Mouse (Mus musculus): ENCODE results near the gene Trpm1. TPM values are rescaled to one million over a fixed set of nuclear protein-coding genes. Genes with fewer than 3 reads are reported as not detected.

Gene Trpm1
- polyA plus RNA-seq, 1 experiment = 2.4 TPM

- Histone ChIP-seq H3K27me3 (ENCODE audit: control insufficient read depth, insufficient read depth, low read length, poor library complexity, severe bottlenecking) (no peaks in the 10 kb centered on the region), H3K36me3 (ENCODE audit: control insufficient read depth, insufficient read depth, low read length, poor library complexity, severe bottlenecking) (no peaks in the 10 kb centered on the region), H3K4me1 (ENCODE audit: control insufficient read depth, insufficient read depth, low read length) (no peaks in the 10 kb centered on the region), H3K27ac (ENCODE audit: insufficient read depth, low read length) (no peak overlapping the region), H3K4me3 (ENCODE audit: low read depth, low read length) (no peak overlapping the region), H3K9me3 (replicated peaks; ENCODE audit: control insufficient read depth, insufficient read depth, low read length, poor library complexity, severe bottlenecking) (no peaks in the 10 kb centered on the region), H3K9ac (ENCODE audit: low read depth, poor library complexity, severe bottlenecking) (no peak overlapping the region)
- TF ChIP-seq POLR2A (IDR thresholded peaks at IDR 0.05; ENCODE audit: insufficient read depth, low read length) (no peak), CTCF (IDR thresholded peaks at IDR 0.05; ENCODE audit: low read depth, low read length) (peak; percentile 35)
These were observed 25.7 kb downstream of the Trpm1 start for GRCm38 (mm10) chr7:64179310-64179709.

GRCm38 (mm10) chr7:64185203-64185931 lies 31.7 kb downstream of the Trpm1 start:
- no peak overlapping the region for H3K9ac ChIP-seq (ENCODE audit: low read depth, poor library complexity, severe bottlenecking)
- no peaks in the 10 kb centered on the region for H3K9me3 ChIP-seq (replicated peaks; ENCODE audit: control insufficient read depth, insufficient read depth, low read length, poor library complexity, severe bottlenecking)
- H3K27me3 ChIP-seq (ENCODE audit: control insufficient read depth, insufficient read depth, low read length, poor library complexity, severe bottlenecking) = no peaks in the 10 kb centered on the region
- no peak overlapping the region for H3K4me3 ChIP-seq (ENCODE audit: low read depth, low read length)
- H3K4me1 ChIP-seq (ENCODE audit: control insufficient read depth, insufficient read depth, low read length) = no peaks in the 10 kb centered on the region
- no peak overlapping the region for H3K27ac ChIP-seq (ENCODE audit: insufficient read depth, low read length)
- TF ChIP-seq POLR2A (IDR thresholded peaks at IDR 0.05; ENCODE audit: insufficient read depth, low read length) (no peak), CTCF (IDR thresholded peaks at IDR 0.05; ENCODE audit: low read depth, low read length) (no peak), EP300 (IDR thresholded peaks at IDR 0.05; ENCODE audit: insufficient read depth, low read depth, low read length) (no peak)
- no peaks in the 10 kb centered on the region for H3K36me3 ChIP-seq (ENCODE audit: control insufficient read depth, insufficient read depth, low read length, poor library complexity, severe bottlenecking)

- Histone ChIP-seq H3K4me3 (ENCODE audit: low read depth, low read length) (no peak overlapping the region), H3K36me3 (ENCODE audit: control insufficient read depth, insufficient read depth, low read length, poor library complexity, severe bottlenecking) (no peaks in the 10 kb centered on the region), H3K4me1 (ENCODE audit: control insufficient read depth, insufficient read depth, low read length) (no peaks in the 10 kb centered on the region), H3K27ac (ENCODE audit: insufficient read depth, low read length) (no peak overlapping the region), H3K27me3 (ENCODE audit: control insufficient read depth, insufficient read depth, low read length, poor library complexity, severe bottlenecking) (no peaks in the 10 kb centered on the region), H3K9ac (ENCODE audit: low read depth, poor library complexity, severe bottlenecking) (no peak overlapping the region), H3K9me3 (replicated peaks; ENCODE audit: control insufficient read depth, insufficient read depth, low read length, poor library complexity, severe bottlenecking) (no peaks in the 10 kb centered on the region)
- no peak for TF ChIP-seq EP300 (IDR thresholded peaks at IDR 0.05; ENCODE audit: insufficient read depth, low read depth, low read length)
- no peak for TF ChIP-seq POLR2A (IDR thresholded peaks at IDR 0.05; ENCODE audit: insufficient read depth, low read length)
These were observed 32.3 kb downstream of the Trpm1 start for GRCm38 (mm10) chr7:64185932-64186312.

GRCm38 (mm10) chr7:64192261-64192943 lies 38.8 kb downstream of the Trpm1 start:
- no peaks in the 10 kb centered on the region for H3K27me3 ChIP-seq (ENCODE audit: control insufficient read depth, insufficient read depth, low read length, poor library complexity, severe bottlenecking)
- no peak overlapping the region for H3K9ac ChIP-seq (ENCODE audit: low read depth, poor library complexity, severe bottlenecking)
- no peaks in the 10 kb centered on the region for H3K36me3 ChIP-seq (ENCODE audit: control insufficient read depth, insufficient read depth, low read length, poor library complexity, severe bottlenecking)
- no peak overlapping the region for H3K27ac ChIP-seq (ENCODE audit: insufficient read depth, low read length)
- no peaks in the 10 kb centered on the region for H3K9me3 ChIP-seq (replicated peaks; ENCODE audit: control insufficient read depth, insufficient read depth, low read length, poor library complexity, severe bottlenecking)
- H3K4me3 ChIP-seq (ENCODE audit: low read depth, low read length) = no peak overlapping the region
- H3K4me1 ChIP-seq (ENCODE audit: control insufficient read depth, insufficient read depth, low read length) = peaks cover 8% of the 10 kb centered on the region
- TF ChIP-seq CTCF (IDR thresholded peaks at IDR 0.05; ENCODE audit: low read depth, low read length) (no peak), EP300 (IDR thresholded peaks at IDR 0.05; ENCODE audit: insufficient read depth, low read depth, low read length) (no peak), POLR2A (IDR thresholded peaks at IDR 0.05; ENCODE audit: insufficient read depth, low read length) (no peak)

GRCm38 (mm10) chr7:64193476-64193875 lies 39.8 kb downstream of the Trpm1 start:
- Histone ChIP-seq H3K4me1 (ENCODE audit: control insufficient read depth, insufficient read depth, low read length) (peaks cover 8% of the 10 kb centered on the region), H3K27me3 (ENCODE audit: control insufficient read depth, insufficient read depth, low read length, poor library complexity, severe bottlenecking) (no peaks in the 10 kb centered on the region), H3K9ac (ENCODE audit: low read depth, poor library complexity, severe bottlenecking) (no peak overlapping the region), H3K36me3 (ENCODE audit: control insufficient read depth, insufficient read depth, low read length, poor library complexity, severe bottlenecking) (no peaks in the 10 kb centered on the region), H3K9me3 (replicated peaks; ENCODE audit: control insufficient read depth, insufficient read depth, low read length, poor library complexity, severe bottlenecking) (no peaks in the 10 kb centered on the region), H3K27ac (ENCODE audit: insufficient read depth, low read length) (no peak overlapping the region), H3K4me3 (ENCODE audit: low read depth, low read length) (no peak overlapping the region)
- TF ChIP-seq CTCF (IDR thresholded peaks at IDR 0.05; ENCODE audit: low read depth, low read length) (no peak), POLR2A (IDR thresholded peaks at IDR 0.05; ENCODE audit: insufficient read depth, low read length) (no peak), EP300 (IDR thresholded peaks at IDR 0.05; ENCODE audit: insufficient read depth, low read depth, low read length) (no peak)

GRCm38 (mm10) chr7:64196114-64196513 lies 42.5 kb downstream of the Trpm1 start:
- Histone ChIP-seq H3K27me3 (ENCODE audit: control insufficient read depth, insufficient read depth, low read length, poor library complexity, severe bottlenecking) (no peaks in the 10 kb centered on the region), H3K4me3 (ENCODE audit: low read depth, low read length) (no peak overlapping the region), H3K27ac (ENCODE audit: insufficient read depth, low read length) (no peak overlapping the region), H3K9me3 (replicated peaks; ENCODE audit: control insufficient read depth, insufficient read depth, low read length, poor library complexity, severe bottlenecking) (no peaks in the 10 kb centered on the region), H3K9ac (ENCODE audit: low read depth, poor library complexity, severe bottlenecking) (no peak overlapping the region), H3K4me1 (ENCODE audit: control insufficient read depth, insufficient read depth, low read length) (peaks cover 8% of the 10 kb centered on the region), H3K36me3 (ENCODE audit: control insufficient read depth, insufficient read depth, low read length, poor library complexity, severe bottlenecking) (no peaks in the 10 kb centered on the region)
- TF ChIP-seq CTCF (IDR thresholded peaks at IDR 0.05; ENCODE audit: low read depth, low read length) = no peak
- no peak for TF ChIP-seq POLR2A (IDR thresholded peaks at IDR 0.05; ENCODE audit: insufficient read depth, low read length)
- no peak for TF ChIP-seq EP300 (IDR thresholded peaks at IDR 0.05; ENCODE audit: insufficient read depth, low read depth, low read length)
